Mouse (Mus musculus) small intestine, adult 2 months (tissue): ENCODE measurements around the gene Sall2. TPM values are rescaled to one million over a fixed set of nuclear protein-coding genes. Genes with fewer than 3 reads are reported as not detected.

ENCODE experiments used
- H3K27ac ChIP-seq: fragments of 200-500 bp; 2 replicates; pipeline ENCODE4 v1.5.1; 2012; ENCODE audit warnings: low read depth, low read length, control low read depth, inconsistent platforms; ENCODE audit not compliant: insufficient read depth
- H3K27me3 ChIP-seq: fragments of 200-500 bp; 2 replicates; pipeline ENCODE4 v1.6.1; 2012; ENCODE audit warnings: mild to moderate bottlenecking, moderate library complexity, low read length, inconsistent platforms; ENCODE audit not compliant: control insufficient read depth, insufficient read depth
- H3K36me3 ChIP-seq: fragments of 200-500 bp; 2 replicates; pipeline ENCODE4 v1.6.1; 2012; ENCODE audit warnings: mild to moderate bottlenecking, low read length, control low read depth, inconsistent platforms; ENCODE audit not compliant: control insufficient read depth, insufficient read depth
- H3K4me1 ChIP-seq: fragments of 200-500 bp; 2 replicates; pipeline ENCODE4 v1.6.1; 2012; ENCODE audit warnings: low read length, inconsistent platforms, mixed read lengths; ENCODE audit not compliant: control insufficient read depth, insufficient read depth, insufficient read length
- H3K4me3 ChIP-seq: fragments of 200-500 bp; 2 replicates; pipeline ENCODE4 v1.5.1; 2012; ENCODE audit warnings: low read depth, mild to moderate bottlenecking, control low read depth, inconsistent platforms, low read length, moderate library complexity
- CTCF ChIP-seq: fragments of 200-500 bp; IDR thresholded peaks from 2 replicates; pipeline ENCODE4 v1.5.1; 2012; ENCODE audit warnings: low read depth, mild to moderate bottlenecking, control low read depth, inconsistent platforms, low read length, moderate library complexity, mixed read lengths; ENCODE audit not compliant: insufficient replicate concordance, insufficient read length; ENCODE audit errors: extremely low read depth
- POLR2A ChIP-seq: fragments of 200-500 bp; IDR thresholded peaks from 2 replicates; pipeline ENCODE4 v1.6.1; 2012; ENCODE audit warnings: low read depth, mild to moderate bottlenecking, control low read depth, inconsistent platforms, low read length, moderate library complexity
- WGBS: fragments of 180-500 bp; shearing (Covaris S2); methylation state at CpG from one replicate; pipeline ENCODE4 v1.1.7; 2018; 5-methylcytosine and 5-hydroxymethylcytosine counted together
- polyA plus RNA-seq: library from polyadenylated mRNA; depleted of rRNA; stranded (reverse); fragments of >200 nt; gene quantifications from 2 replicates; pipeline ENCODE4 v1.2.3, GENCODE M21; 2012; rRNA removed

Sall2 gene
- 0.83 and 1.4 TPM in 2 replicates for polyA plus RNA-seq

GRCm38 (mm10) chr14:52327910-52328812 lies at the start of gene Sall2:
Gene Sall2 (minus strand): TSS chr14:52328762.
- WGBS: 4% methylated on average over 26 of the region's 26 CpGs
- Histone ChIP-seq H3K36me3 (no peaks in the 10 kb centered on the region), H3K4me1 (no peaks in the 10 kb centered on the region), H3K27ac (no peak within 1 kb of the TSS), H3K27me3 (peaks cover 30% of the 10 kb centered on the region), H3K4me3 (no peak within 1 kb of the TSS)
- TF ChIP-seq CTCF (no peak), POLR2A (no peak)

GRCm38 (mm10) chr14:52368741-52369140 lies 40.2 kb upstream of the Sall2 start:
- no peaks in the 10 kb centered on the region for H3K4me1 ChIP-seq
- H3K27me3 ChIP-seq: no peaks in the 10 kb centered on the region
- no peak for TF ChIP-seq POLR2A
- TF ChIP-seq CTCF: no peak
- no peaks in the 10 kb centered on the region for H3K36me3 ChIP-seq
- 84% methylated on average over 3 of the region's 3 CpGs for WGBS
- no peak overlapping the region for H3K27ac ChIP-seq
- H3K4me3 ChIP-seq: no peak overlapping the region

GRCm38 (mm10) chr14:52356308-52356707 lies 27.7 kb upstream of the Sall2 start, which contains the start of gene Olfr1513:
Gene Olfr1513 (minus strand): TSS chr14:52356408.
- no peak within 1 kb of the TSS for H3K27ac ChIP-seq
- 53% methylated on average over 4 of the region's 4 CpGs for WGBS
- no peaks in the 10 kb centered on the region for H3K27me3 ChIP-seq
- no peaks in the 10 kb centered on the region for H3K36me3 ChIP-seq
- TF ChIP-seq POLR2A (no peak), CTCF (no peak)
- no peak within 1 kb of the TSS for H3K4me3 ChIP-seq
- H3K4me1 ChIP-seq: no peaks in the 10 kb centered on the region

- WGBS: 70% methylated on average over 6 of the region's 6 CpGs
- no peak for TF ChIP-seq CTCF
- TF ChIP-seq POLR2A: no peak
- peaks cover 6% of the 10 kb centered on the region; the same call in 1 of the 2 replicates for H3K4me1 ChIP-seq
- H3K4me3 ChIP-seq: no peak overlapping the region
- no peaks in the 10 kb centered on the region; the same call in 1 of the 2 replicates for H3K27me3 ChIP-seq
- H3K27ac ChIP-seq: no peak overlapping the region
- no peaks in the 10 kb centered on the region for H3K36me3 ChIP-seq
These were observed 10.9 kb upstream of the Sall2 start for GRCm38 (mm10) chr14:52339512-52339852.

GRCm38 (mm10) chr14:52338751-52339511 lies 10.4 kb upstream of the Sall2 start:
- TF ChIP-seq POLR2A (no peak), CTCF (peak; percentile 9; the same call in 1 of the 2 replicates)
- peaks cover 6% of the 10 kb centered on the region; the same call in 1 of the 2 replicates for H3K4me1 ChIP-seq
- H3K27ac ChIP-seq: no peak overlapping the region
- no peaks in the 10 kb centered on the region for H3K36me3 ChIP-seq
- no peak overlapping the region for H3K4me3 ChIP-seq
- WGBS: 27% methylated on average over 21 of the region's 21 CpGs
- no peaks in the 10 kb centered on the region for H3K27me3 ChIP-seq

- 78% methylated on average over 3 of the region's 3 CpGs for WGBS
- Histone ChIP-seq H3K27ac (no peak overlapping the region), H3K4me3 (no peak overlapping the region), H3K4me1 (no peaks in the 10 kb centered on the region), H3K36me3 (no peaks in the 10 kb centered on the region), H3K27me3 (peaks cover 23% of the 10 kb centered on the region)
- TF ChIP-seq CTCF (no peak), POLR2A (no peak)
These were observed 3.6 kb upstream of the Sall2 start for GRCm38 (mm10) chr14:52332171-52332570.

- TF ChIP-seq POLR2A: no peak
- no peak for TF ChIP-seq CTCF
- no peak overlapping the region for H3K4me3 ChIP-seq
- 43% methylated on average over 4 of the region's 4 CpGs for WGBS
- no peaks in the 10 kb centered on the region for H3K4me1 ChIP-seq
- peaks cover 28% of the 10 kb centered on the region for H3K27me3 ChIP-seq
- H3K36me3 ChIP-seq: no peaks in the 10 kb centered on the region
- H3K27ac ChIP-seq: no peak overlapping the region
These were observed 2.6 kb upstream of the Sall2 start for GRCm38 (mm10) chr14:52331069-52331750.
